ENCODE assay signal across 11 mouse cellular contexts in genomic region chr9:90241618-90242017, GRCm38 (mm10). TPM values are rescaled to one million over a fixed set of nuclear protein-coding genes. Genes with fewer than 3 reads are reported as not detected.
DNase-seq lines count a peak whose midpoint lies in the region; ATAC-seq and TF ChIP-seq lines count a peak whose summit lies in the region.
"Had no signal": no experiment of that assay in that cellular context is flagged by ENCODE, and none has a peak within 500 bp of the region (broad histone marks: within the 10 kb centered on the region; RNA-seq: fewer than 3 reads in every experiment).

No protein-coding gene starts in this region.

- H3K4me3 ChIP-seq in lung, postnatal 0 days (ENCODE audit: low read depth, low read length): no peak overlapping the region

- no peaks in the 10 kb centered on the region for H3K36me3 ChIP-seq in lung, postnatal 0 days (ENCODE audit: insufficient read depth, low read length)
- H3K36me3 ChIP-seq: G1E had no signal

- WGBS in lung, postnatal 0 days: 75% methylated on average over 7 of the region's 7 CpGs

- no peaks in the 10 kb centered on the region; the same call in 1 of the 2 replicates for H3K4me1 ChIP-seq in lung, postnatal 0 days (ENCODE audit: insufficient read depth, low read depth, low read length)

- no peaks in the 10 kb centered on the region for H3K9me3 ChIP-seq in lung, postnatal 0 days (ENCODE audit: low read length)

- H3K4me2 ChIP-seq in lung, postnatal 0 days (replicated peaks; ENCODE audit: low read depth, low read length): no peak overlapping the region

- H3K27me3 ChIP-seq in lung, postnatal 0 days (replicated peaks; ENCODE audit: insufficient read depth, low read length): no peaks in the 10 kb centered on the region

- H3K9ac ChIP-seq in lung, postnatal 0 days (replicated peaks; ENCODE audit: low read depth): no peak overlapping the region

- DNase-seq in embryo, embryonic 10.5 days (ENCODE audit: low spot score): peak; percentile 19
- DNase-seq in embryo, embryonic 11 days: no peak
- no peak for DNase-seq in lung, postnatal 0 days (ENCODE audit: low spot score)
- DNase-seq in lung, adult 18-20 months: no peak
- DNase-seq in c-Kit-negative CD71-positive TER-119-positive erythroid progenitor cells, embryonic 14.5 days (ENCODE audit: low read depth, low spot score): peak; percentile 80
- peak; percentile 66 to 67 for DNase-seq in spleen, postnatal 14 days (ENCODE audit: low spot score in 2 of 2)
- no peak for DNase-seq in retina, postnatal 1 day
- DNase-seq in layer of hippocampus, adult 9-10 months (ENCODE audit: low spot score): no peak
- DNase-seq: gastrocnemius, postnatal 14 days; kidney, postnatal 10 days had no signal

- no peak overlapping the region for H3K27ac ChIP-seq in lung, postnatal 0 days (ENCODE audit: low read length)

- no peak for ATAC-seq in lung, postnatal 0 days

- no peak for TF ChIP-seq EP300 in lung, postnatal 0 days (IDR thresholded peaks at IDR 0.05)

- TF ChIP-seq CTCF in lung, postnatal 0 days (IDR thresholded peaks at IDR 0.05): peak; percentile 65

RNA-seq across cellular contexts. Expression of gene Tbc1d2b, which starts 29.0 kb away (rescaled TPM):
- polyA plus RNA-seq in lung, postnatal 0 days (2015; fragmentation: Nextera tagmentation; extraction: Ambion mirVana): 9.5 and 11.0 TPM in 2 replicates

Comparison
In these comparisons a context has a peak if more than half of its experiments do, and no peak if none do; other contexts are left out.
1. DNase-seq: peak in embryo, embryonic 10.5 days (single experiment), c-Kit-negative CD71-positive TER-119-positive erythroid progenitor cells, embryonic 14.5 days (single experiment) and spleen, postnatal 14 days (2 of 2); none in embryo, embryonic 11 days (single experiment), lung, postnatal 0 days (single experiment), lung, adult 18-20 months (0 of 2), retina, postnatal 1 day (single experiment) and layer of hippocampus, adult 9-10 months (single experiment).